Mouse (Mus musculus) liver, adult 2 months (tissue): ENCODE measurements around the gene Ddx54. TPM values are rescaled to one million over a fixed set of nuclear protein-coding genes. Genes with fewer than 3 reads are reported as not detected.

Experiments used
- DNase-seq: peaks from one replicate; pipeline ENCODE4 v3.0.0-alpha.2; 2011; ENCODE audit warnings: low read depth, low spot score; ENCODE audit errors: extremely low read depth
- H3K27ac ChIP-seq: fragments of 200-500 bp; replicated peaks from 2 replicates; pipeline ENCODE4 v1.5.1; 2012; ENCODE audit warnings: low read depth, mild to moderate bottlenecking, control low read depth, inconsistent platforms, low read length; ENCODE audit not compliant: insufficient read depth
- H3K27me3 ChIP-seq: fragments of 200-500 bp; 2 replicates; pipeline ENCODE4 v1.6.1; 2012; ENCODE audit warnings: mild to moderate bottlenecking, moderate library complexity, low read length, inconsistent platforms; ENCODE audit not compliant: control insufficient read depth, insufficient read depth
- H3K36me3 ChIP-seq: fragments of 200-500 bp; 2 replicates; pipeline ENCODE4 v1.6.1; 2012; ENCODE audit warnings: low read length, inconsistent platforms; ENCODE audit not compliant: control insufficient read depth, insufficient read depth
- H3K4me1 ChIP-seq: fragments of 200-500 bp; 2 replicates; pipeline ENCODE4 v1.6.1; 2011; ENCODE audit warnings: low read length; ENCODE audit not compliant: control insufficient read depth, insufficient read depth
- H3K4me3 ChIP-seq: fragments of 200-500 bp; 2 replicates; pipeline ENCODE4 v1.5.1; 2011; ENCODE audit warnings: low read depth, mild to moderate bottlenecking, control low read depth, low read length, moderate library complexity; ENCODE audit not compliant: insufficient read depth
- H3K79me2 ChIP-seq: fragments of 200-500 bp; 2 replicates; pipeline ENCODE4 v1.6.1; 2012; ENCODE audit warnings: inconsistent platforms, mild to moderate bottlenecking, low read length, moderate library complexity; ENCODE audit not compliant: control insufficient read depth, insufficient read depth
- H3K9ac ChIP-seq: fragments of 200-500 bp; 2 replicates; pipeline ENCODE4 v1.6.1; 2012; ENCODE audit warnings: low read depth, mild to moderate bottlenecking, control low read depth, inconsistent platforms, low read length
- CTCF ChIP-seq: fragments of 200-500 bp; IDR thresholded peaks from 2 replicates; pipeline ENCODE4 v1.5.1; 2011; ENCODE audit warnings: low read depth, low read length, control low read depth
- POLR2A ChIP-seq: fragments of 200-500 bp; IDR thresholded peaks from 2 replicates; pipeline ENCODE4 v1.6.1; 2011; ENCODE audit warnings: low read length, control low read depth; ENCODE audit not compliant: insufficient read depth; ENCODE audit errors: extremely low read depth
- WGBS: fragments of 180-500 bp; shearing (Covaris S2); methylation state at CpG from one replicate; pipeline ENCODE4 v1.1.7; 2018; 5-methylcytosine and 5-hydroxymethylcytosine counted together
- polyA plus RNA-seq: library from polyadenylated mRNA; depleted of rRNA; stranded (reverse); fragments of >200 nt; gene quantifications from 2 replicates; pipeline ENCODE4 v1.2.3, GENCODE M21; 2012
- total RNA-seq: library from RNA; depleted of rRNA; stranded (reverse); fragments of >200 nt; gene quantifications from 2 replicates; pipeline ENCODE4 v1.2.3, GENCODE M21; 2014

The Ddx54 gene
- total and polyA plus RNA-seq, 2 experiments = 15.2 to 24.2 TPM

DNA sequence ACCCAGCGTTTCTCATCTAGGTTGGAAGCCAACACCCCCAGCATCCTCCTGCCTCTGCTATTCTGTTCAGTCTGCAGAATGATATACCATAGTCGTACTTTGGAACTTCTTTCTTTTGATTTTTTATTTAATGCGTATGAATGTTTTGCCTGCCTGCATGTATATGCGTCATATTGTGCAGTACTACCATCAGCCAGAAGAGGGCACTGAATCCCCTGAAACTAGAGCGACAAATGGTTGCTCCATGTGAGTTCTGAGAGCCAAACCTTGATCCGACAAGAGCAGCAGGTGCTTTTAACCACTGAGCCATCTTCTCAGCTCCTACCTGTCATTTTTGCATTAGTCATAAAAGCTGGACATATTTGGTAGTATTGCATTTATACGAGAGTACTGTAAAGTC is 20.4 kb upstream of the Ddx54 start:
- Histone ChIP-seq H3K36me3 (no peaks in the 10 kb centered on the region), H3K4me3 (no peak overlapping the region), H3K4me1 (peaks cover 6% of the 10 kb centered on the region), H3K27me3 (no peaks in the 10 kb centered on the region), H3K79me2 (no peaks in the 10 kb centered on the region), H3K27ac (no peak overlapping the region), H3K9ac (no peak overlapping the region)
- TF ChIP-seq POLR2A = no peak
- peak; percentile 12; the same call in 1 of the 2 replicates for TF ChIP-seq CTCF
- DNase-seq = peak; percentile 50
- 78% methylated on average over 7 of the region's 7 CpGs for WGBS

DNA sequence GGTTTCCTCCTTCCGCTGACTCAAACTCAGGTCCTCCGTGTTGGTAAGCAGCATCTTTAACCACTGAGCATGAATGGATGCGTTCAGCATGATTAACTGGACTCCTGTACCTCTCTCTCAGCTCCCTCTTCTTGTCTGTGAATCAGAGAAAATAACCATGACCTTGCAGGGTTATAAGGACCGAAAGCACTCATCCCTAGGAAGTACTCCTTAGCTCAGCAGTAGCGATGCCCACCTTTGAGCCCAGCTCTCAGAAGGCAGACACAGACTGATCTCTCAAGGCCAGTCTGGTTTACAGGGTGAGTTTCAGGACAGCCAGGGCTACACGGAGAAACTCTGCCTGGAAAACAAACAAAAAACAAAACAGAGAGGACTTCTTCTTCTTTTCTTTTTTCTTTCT is 18.1 kb upstream of the Ddx54 start:
- H3K4me1 ChIP-seq = no peaks in the 10 kb centered on the region
- no peak overlapping the region for H3K9ac ChIP-seq
- 90% methylated on average over 6 of the region's 6 CpGs for WGBS
- H3K4me3 ChIP-seq = no peak overlapping the region
- TF ChIP-seq CTCF (no peak), POLR2A (no peak)
- H3K27me3 ChIP-seq = no peaks in the 10 kb centered on the region
- H3K36me3 ChIP-seq = no peaks in the 10 kb centered on the region
- DNase-seq = no peak
- no peaks in the 10 kb centered on the region for H3K79me2 ChIP-seq
- no peak overlapping the region for H3K27ac ChIP-seq

DNA sequence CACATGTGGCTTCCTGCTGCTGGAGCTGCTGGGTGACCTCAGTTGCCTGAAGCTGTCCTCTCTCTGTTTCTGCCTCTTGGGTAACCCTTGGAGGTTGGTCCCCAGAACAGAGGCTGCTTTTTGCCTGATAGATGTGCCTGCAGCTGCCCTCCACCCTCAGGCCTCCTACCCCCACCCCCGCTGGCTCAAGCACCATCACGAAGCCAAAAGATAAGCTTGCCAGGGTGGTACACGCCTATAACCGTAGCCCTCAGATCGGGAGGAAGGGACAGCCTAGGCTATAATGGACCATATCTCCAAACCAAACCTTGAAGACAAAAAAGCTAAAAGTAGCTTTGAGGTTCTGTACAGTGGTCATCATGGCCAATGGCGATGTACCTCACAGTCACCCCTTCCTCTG is 12.9 kb upstream of the Ddx54 start:
- no peak for DNase-seq
- Histone ChIP-seq H3K36me3 (no peaks in the 10 kb centered on the region), H3K27ac (no peak overlapping the region), H3K4me1 (peaks cover 3% of the 10 kb centered on the region; the same call in 1 of the 2 replicates), H3K9ac (no peak overlapping the region), H3K79me2 (no peaks in the 10 kb centered on the region), H3K4me3 (no peak overlapping the region), H3K27me3 (no peaks in the 10 kb centered on the region)
- WGBS = 89% methylated on average over 6 of the region's 6 CpGs
- TF ChIP-seq POLR2A (no peak), CTCF (no peak)

DNA sequence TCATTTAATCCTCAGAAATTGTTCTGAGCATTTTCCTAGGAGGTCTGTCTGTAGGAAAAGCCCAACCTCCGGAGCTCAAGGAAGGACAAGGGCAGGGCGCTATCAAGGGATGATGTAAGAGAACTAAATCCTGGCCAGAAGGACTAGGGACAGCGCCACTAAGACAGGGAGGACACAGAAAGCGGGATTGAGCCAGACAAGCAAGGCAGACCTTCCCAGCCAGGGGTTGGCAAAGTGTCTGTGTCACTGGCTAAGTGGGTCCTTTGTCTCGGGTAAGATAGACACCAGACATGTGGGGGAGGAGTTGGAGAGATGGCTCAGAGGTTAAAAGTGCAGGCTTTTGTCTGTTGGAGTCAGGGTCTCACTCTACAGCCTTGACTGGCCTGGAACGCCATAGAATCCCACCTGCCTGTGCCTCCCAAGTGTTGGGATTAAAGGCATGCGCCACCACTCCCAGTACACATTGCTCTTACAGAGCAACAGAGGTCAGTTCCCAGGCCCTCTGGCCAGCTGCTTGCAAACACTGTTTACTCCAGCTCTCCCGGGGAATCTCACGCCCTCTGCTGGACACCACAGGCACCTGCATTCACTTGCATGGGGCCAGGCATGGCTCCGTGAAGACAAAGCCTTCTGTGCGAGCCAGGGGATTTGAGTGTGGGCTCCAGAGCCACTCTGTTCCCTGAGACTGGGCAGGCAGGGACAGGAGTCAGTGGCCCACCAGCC is 11.4 kb upstream of the Ddx54 start:
- H3K79me2 ChIP-seq = no peaks in the 10 kb centered on the region
- H3K27me3 ChIP-seq = no peaks in the 10 kb centered on the region
- peaks cover 8% of the 10 kb centered on the region for H3K4me1 ChIP-seq
- WGBS = 44% methylated on average over 11 of the region's 11 CpGs
- H3K36me3 ChIP-seq = no peaks in the 10 kb centered on the region
- H3K27ac ChIP-seq = no peak overlapping the region
- peak; percentile 75 for DNase-seq
- no peak overlapping the region for H3K9ac ChIP-seq
- no peak overlapping the region for H3K4me3 ChIP-seq
- TF ChIP-seq CTCF (peak; percentile 91), POLR2A (no peak)

DNA sequence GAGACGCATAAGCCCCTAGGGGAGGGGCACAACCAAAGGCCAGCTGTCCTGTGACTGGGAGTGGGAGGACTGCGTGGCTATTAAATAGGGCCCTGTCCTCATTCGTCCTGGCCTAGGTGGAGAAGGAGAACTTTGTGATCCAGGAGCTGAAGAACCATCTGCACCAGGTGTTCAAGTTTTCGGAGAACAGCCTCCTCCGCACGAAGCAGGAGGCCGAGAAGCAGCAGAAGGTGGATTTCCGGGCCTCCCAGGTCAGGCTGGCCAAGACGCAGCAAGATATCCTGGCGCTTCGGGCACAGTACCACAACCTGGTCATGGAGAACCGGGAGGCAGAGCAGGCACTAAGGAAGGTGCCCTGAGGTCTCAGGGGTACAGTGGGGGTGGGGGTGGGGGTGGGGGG is 10.3 kb upstream of the Ddx54 start:
- 97% methylated on average over 12 of the region's 12 CpGs for WGBS
- Histone ChIP-seq H3K79me2 (no peaks in the 10 kb centered on the region), H3K4me3 (no peak overlapping the region), H3K36me3 (no peaks in the 10 kb centered on the region), H3K9ac (no peak overlapping the region), H3K27ac (no peak overlapping the region), H3K27me3 (no peaks in the 10 kb centered on the region), H3K4me1 (peaks cover 8% of the 10 kb centered on the region)
- no peak for DNase-seq
- no peak for TF ChIP-seq CTCF
- no peak for TF ChIP-seq POLR2A

DNA sequence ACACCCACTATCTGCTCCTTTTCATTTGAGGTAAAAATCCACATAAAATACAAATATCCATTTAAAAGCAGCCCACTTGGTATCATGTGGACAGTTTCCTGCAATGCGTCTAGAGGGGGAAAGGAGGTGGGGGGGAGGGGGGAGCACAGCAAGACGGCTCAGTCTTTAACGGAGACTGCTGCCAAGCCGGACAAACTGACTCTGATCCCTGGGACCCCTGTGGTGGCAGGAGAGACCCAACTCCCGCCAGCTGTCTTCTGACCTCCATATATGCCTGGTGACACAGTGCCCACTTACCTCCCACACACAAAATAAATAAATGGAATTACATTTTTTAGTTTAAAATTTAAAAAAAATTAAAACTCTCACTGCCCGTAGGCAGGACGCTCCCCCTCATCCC is 9.0 kb upstream of the Ddx54 start:
- 88% methylated on average over 7 of the region's 7 CpGs for WGBS
- TF ChIP-seq POLR2A (no peak), CTCF (no peak)
- DNase-seq = no peak
- Histone ChIP-seq H3K79me2 (no peaks in the 10 kb centered on the region), H3K9ac (no peak overlapping the region), H3K27me3 (no peaks in the 10 kb centered on the region), H3K36me3 (no peaks in the 10 kb centered on the region), H3K4me1 (peaks cover 8% of the 10 kb centered on the region), H3K4me3 (no peak overlapping the region), H3K27ac (no peak overlapping the region)
